ENCODE assay signal across 10 mouse cellular contexts in the genomic region with DNA sequence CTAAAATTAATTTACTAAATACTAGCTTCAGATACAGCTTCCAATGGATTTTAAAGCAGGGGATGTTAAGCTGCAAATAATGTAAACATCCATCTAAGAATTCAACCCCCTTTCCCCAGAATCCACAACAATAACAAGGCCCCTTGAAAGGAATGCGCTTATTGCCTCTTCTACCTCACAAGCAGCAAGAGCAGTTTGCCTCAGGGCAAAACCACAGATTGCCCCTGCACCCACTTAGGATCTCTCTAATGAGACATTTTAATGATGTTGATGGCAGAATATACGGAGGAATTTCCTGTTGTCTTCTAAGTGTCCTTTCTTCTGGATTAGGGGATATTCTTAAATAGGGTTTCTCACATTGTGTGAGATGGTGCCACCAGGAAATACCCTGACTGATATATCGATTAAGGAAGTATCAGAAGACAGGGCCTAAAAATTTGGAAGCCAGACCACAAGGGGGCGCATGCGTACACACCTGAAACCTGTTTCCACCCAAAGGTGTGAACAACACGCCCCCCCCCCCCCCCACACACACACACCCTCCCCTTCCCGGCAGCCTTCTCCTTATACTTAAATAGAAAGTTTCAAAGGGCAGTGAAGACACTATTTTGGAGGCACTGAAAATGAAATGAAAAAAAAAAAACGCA. TPM values are rescaled to one million over a fixed set of nuclear protein-coding genes. Genes with fewer than 3 reads are reported as not detected.
DNase-seq lines count a peak whose midpoint lies in the region; ATAC-seq lines count a peak whose summit lies in the region.
"Had no signal": no experiment of that assay in that cellular context is flagged by ENCODE, and none has a peak within 500 bp of the region (broad histone marks: within the 10 kb centered on the region; RNA-seq: fewer than 3 reads in every experiment).

No protein-coding gene starts in this region.

- no peak overlapping the region for H3K9ac ChIP-seq in heart, embryonic 11.5 days (ENCODE audit: low read depth, low read length)
- peak overlapping the region; percentile 62 for H3K9ac ChIP-seq in intestine, embryonic 14.5 days (ENCODE audit: low read length)
- no peak overlapping the region for H3K9ac ChIP-seq in hindbrain, embryonic 12.5 days
- H3K9ac ChIP-seq: forebrain, postnatal 0 days had no signal

- H3K4me1 ChIP-seq in heart, embryonic 11.5 days (ENCODE audit: control insufficient read depth, insufficient read depth, low read length) = no peaks in the 10 kb centered on the region
- no peaks in the 10 kb centered on the region for H3K4me1 ChIP-seq in intestine, embryonic 14.5 days (replicated peaks; ENCODE audit: control insufficient read depth, insufficient read depth, low read length)
- H3K4me1 ChIP-seq in hindbrain, embryonic 12.5 days = no peaks in the 10 kb centered on the region
- H3K4me1 ChIP-seq: megakaryocyte, embryonic 14.5 days had no signal

- H3K4me3 ChIP-seq in heart, embryonic 11.5 days (ENCODE audit: low read depth, low read length) = no peak overlapping the region
- H3K4me3 ChIP-seq in intestine, embryonic 14.5 days (ENCODE audit: low read depth, low read length) = peak overlapping the region; percentile 31
- no peak overlapping the region for H3K4me3 ChIP-seq in hindbrain, embryonic 12.5 days
- H3K4me3 ChIP-seq: megakaryocyte, embryonic 14.5 days had no signal

- DNase-seq in heart, adult 18-20 months = peak; percentile 23 to 51
- peak; percentile 15 for DNase-seq in urinary bladder, postnatal 14 days (ENCODE audit: low spot score)
- DNase-seq in urinary bladder, postnatal 4 days (ENCODE audit: low spot score in 2 of 2) = no peak
- DNase-seq in intestine, embryonic 14.5 days (ENCODE audit: low spot score) = no peak
- no peak for DNase-seq in retina, embryonic 14.5 days (ENCODE audit: low spot score)
- DNase-seq: forebrain, postnatal 0 days had no signal

- H3K9me3 ChIP-seq in heart, embryonic 11.5 days (replicated peaks; ENCODE audit: control insufficient read depth, low read length) = no peaks in the 10 kb centered on the region
- 0 out of 2 replicates have a peak, but pooled peaks cover 2% of the 10 kb centered on the region for H3K9me3 ChIP-seq in intestine, embryonic 14.5 days (ENCODE audit: control insufficient read depth, low read length)
- no peaks in the 10 kb centered on the region for H3K9me3 ChIP-seq in hindbrain, embryonic 12.5 days (replicated peaks)

- no peak overlapping the region for H3K4me2 ChIP-seq in heart, embryonic 11.5 days
- peak overlapping the region; percentile 40 for H3K4me2 ChIP-seq in intestine, embryonic 14.5 days (ENCODE audit: low read length)
- H3K4me2 ChIP-seq in hindbrain, embryonic 12.5 days (replicated peaks) = no peak overlapping the region

- H3K27me3 ChIP-seq in heart, embryonic 11.5 days (ENCODE audit: control insufficient read depth, insufficient read depth, low read length) = no peaks in the 10 kb centered on the region
- H3K27me3 ChIP-seq in intestine, embryonic 14.5 days (replicated peaks; ENCODE audit: control insufficient read depth, insufficient read depth, low read length) = no peaks in the 10 kb centered on the region
- no peaks in the 10 kb centered on the region for H3K27me3 ChIP-seq in hindbrain, embryonic 12.5 days
- H3K27me3 ChIP-seq: megakaryocyte, embryonic 14.5 days had no signal

- H3K36me3 ChIP-seq in heart, embryonic 11.5 days (ENCODE audit: control insufficient read depth, insufficient read depth, low read length) = no peaks in the 10 kb centered on the region
- H3K36me3 ChIP-seq in intestine, embryonic 14.5 days (ENCODE audit: control insufficient read depth, insufficient read depth, low read length) = peaks cover 24% of the 10 kb centered on the region
- no peaks in the 10 kb centered on the region for H3K36me3 ChIP-seq in hindbrain, embryonic 12.5 days

- WGBS in heart, embryonic 11.5 days (ENCODE audit: insufficient replicate concordance) = 60% methylated on average over 8 of the region's 8 CpGs
- 56% methylated on average over 8 of the region's 8 CpGs for WGBS in intestine, embryonic 14.5 days
- 65% methylated on average over 8 of the region's 8 CpGs for WGBS in hindbrain, embryonic 12.5 days

- H3K27ac ChIP-seq in heart, embryonic 11.5 days (ENCODE audit: low read depth, low read length) = no peak overlapping the region
- H3K27ac ChIP-seq in intestine, embryonic 14.5 days (ENCODE audit: low read depth) = peak overlapping the region; percentile 89
- H3K27ac ChIP-seq in hindbrain, embryonic 12.5 days = no peak overlapping the region

- no peak for ATAC-seq in heart, embryonic 11.5 days (replicated peaks; ENCODE audit: insufficient number of reproducible peaks, low FRiP score, low TSS enrichment)
- ATAC-seq in intestine, embryonic 14.5 days (replicated peaks; ENCODE audit: low FRiP score, low TSS enrichment, low read depth) = no peak
- ATAC-seq in activated CD4-positive, CD25-positive, alpha-beta regulatory T cell, adult 4 months = no peak
- ATAC-seq in hindbrain, embryonic 12.5 days (ENCODE audit: low FRiP score) = no peak
- ATAC-seq: forebrain, postnatal 0 days had no signal

RNA-seq across cellular contexts. Expression of a gene that starts 2.7 kb away (rescaled TPM):
- total RNA-seq in heart, adult 18-20 months (2021) = 10 to 100 TPM; 38.5 to 53.8 TPM
- 26.2 and 26.4 TPM in 2 replicates for polyA plus RNA-seq in heart, embryonic 11.5 days (2014; fragmentation: Nextera tagmentation; extraction: Ambion mirVana)
- polyA plus RNA-seq in intestine, embryonic 14.5 days (2014; fragmentation: Nextera tagmentation; extraction: Ambion mirVana) = 248 and 293 TPM in 2 replicates
- polyA plus RNA-seq in activated CD4-positive, CD25-positive, alpha-beta regulatory T cell, adult 4 months (2017; shearing (Covaris generic)) = not detected
- 121 and 153 TPM in 2 replicates for polyA plus RNA-seq in hindbrain, embryonic 12.5 days (2016; fragmentation: Nextera tagmentation; extraction: Ambion mirVana)

RNA-seq across cellular contexts. Expression of a gene that starts 39.1 kb away (rescaled TPM):
- not detected for total RNA-seq in heart, adult 18-20 months (2021)
- 0.07 TPM in 1 of 2 replicates, not detected in the other for polyA plus RNA-seq in heart, embryonic 11.5 days (2014; fragmentation: Nextera tagmentation; extraction: Ambion mirVana)
- polyA plus RNA-seq in intestine, embryonic 14.5 days (2014; fragmentation: Nextera tagmentation; extraction: Ambion mirVana) = 0.46 and 0.53 TPM in 2 replicates
- not detected for polyA plus RNA-seq in activated CD4-positive, CD25-positive, alpha-beta regulatory T cell, adult 4 months (2017; shearing (Covaris generic))
- polyA plus RNA-seq in hindbrain, embryonic 12.5 days (2016; fragmentation: Nextera tagmentation; extraction: Ambion mirVana) = 0.21 and 0.61 TPM in 2 replicates
- total RNA-seq: forebrain, postnatal 0 days had no signal

Comparison
In these comparisons a context has a peak if more than half of its experiments do, and no peak if none do; other contexts are left out.
1. DNase-seq: peak in heart, adult 18-20 months (2 of 2) and urinary bladder, postnatal 14 days (single experiment); none in urinary bladder, postnatal 4 days (0 of 2), intestine, embryonic 14.5 days (single experiment) and retina, embryonic 14.5 days (single experiment).
2. RNA of a gene that starts 2.7 kb away (polyA plus RNA-seq): 248 to 293 TPM in intestine, embryonic 14.5 days, 121 to 153 TPM in hindbrain, embryonic 12.5 days and 26.2 to 26.4 TPM in heart, embryonic 11.5 days; not detected in activated CD4-positive, CD25-positive, alpha-beta regulatory T cell, adult 4 months; every median in the first group is over 10 times any median in the second.